Comparison of ENCODE assay signal across 10 mouse cellular contexts in genomic region chr6:128088746-128089523, GRCm38 (mm10). TPM values are rescaled to one million over a fixed set of nuclear protein-coding genes. Genes with fewer than 3 reads are reported as not detected.
DNase-seq lines count a peak whose midpoint lies in the region; ATAC-seq lines count a peak whose summit lies in the region.
"Had no signal": no experiment of that assay in that cellular context is flagged by ENCODE, and none has a peak within 500 bp of the region (broad histone marks: within the 10 kb centered on the region; RNA-seq: fewer than 3 reads in every experiment).

No protein-coding gene starts in this region.

- WGBS in heart, embryonic 12.5 days = 64% methylated on average over 8 of the region's 8 CpGs
- 88% methylated on average over 8 of the region's 8 CpGs for WGBS in hindbrain, embryonic 16.5 days

- H3K27me3 ChIP-seq in heart, embryonic 12.5 days (replicated peaks) = no peaks in the 10 kb centered on the region
- no peaks in the 10 kb centered on the region for H3K27me3 ChIP-seq in hindbrain, embryonic 16.5 days (replicated peaks; ENCODE audit: control insufficient read depth, insufficient read depth, low read length)
- H3K27me3 ChIP-seq: neural tube, embryonic 12.5 days had no signal

- no peaks in the 10 kb centered on the region for H3K36me3 ChIP-seq in heart, embryonic 12.5 days
- H3K36me3 ChIP-seq in hindbrain, embryonic 16.5 days (ENCODE audit: control insufficient read depth, insufficient read depth, low read length) = no peaks in the 10 kb centered on the region
- H3K36me3 ChIP-seq: neural tube, embryonic 12.5 days had no signal

- peaks cover 79% of the 10 kb centered on the region for H3K4me1 ChIP-seq in heart, embryonic 12.5 days (replicated peaks)
- H3K4me1 ChIP-seq in hindbrain, embryonic 16.5 days (ENCODE audit: control insufficient read depth, insufficient read depth, low read depth, low read length) = peaks cover 25% of the 10 kb centered on the region

- H3K4me2 ChIP-seq in heart, embryonic 12.5 days = no peak overlapping the region
- no peak overlapping the region for H3K4me2 ChIP-seq in hindbrain, embryonic 16.5 days (ENCODE audit: low read length)
- H3K4me2 ChIP-seq: neural tube, embryonic 12.5 days had no signal

- no peaks in the 10 kb centered on the region for H3K9me3 ChIP-seq in heart, embryonic 12.5 days (replicated peaks)
- H3K9me3 ChIP-seq in hindbrain, embryonic 16.5 days (ENCODE audit: control insufficient read depth, low read length) = no peaks in the 10 kb centered on the region
- H3K9me3 ChIP-seq: neural tube, embryonic 12.5 days had no signal

- no peak overlapping the region for H3K4me3 ChIP-seq in heart, embryonic 12.5 days
- H3K4me3 ChIP-seq in hindbrain, embryonic 16.5 days (ENCODE audit: low read length) = no peak overlapping the region
- H3K4me3 ChIP-seq: neural tube, embryonic 12.5 days had no signal

- peak overlapping the region; percentile 48; the same call in 1 of the 2 replicates for H3K9ac ChIP-seq in heart, embryonic 12.5 days
- no peak overlapping the region for H3K9ac ChIP-seq in hindbrain, embryonic 16.5 days (ENCODE audit: low read depth, low read length)
- H3K9ac ChIP-seq: neural tube, embryonic 12.5 days had no signal

- 0 out of 2 replicates have a peak, but pooled peaks have one; percentile 13 for ATAC-seq in heart, embryonic 12.5 days (ENCODE audit: insufficient number of reproducible peaks, low FRiP score)
- ATAC-seq in hindbrain, embryonic 16.5 days = no peak

- H3K27ac ChIP-seq in heart, embryonic 12.5 days (ENCODE audit: poor library complexity, severe bottlenecking) = 0 out of 2 replicates have a peak overlapping the region, but pooled peaks have one; percentile 12
- peak overlapping the region; percentile 18; the same call in 1 of the 2 replicates for H3K27ac ChIP-seq in hindbrain, embryonic 16.5 days (ENCODE audit: low read depth, low read length)
- H3K27ac ChIP-seq: neural tube, embryonic 12.5 days had no signal

- DNase-seq in heart, postnatal 4 days = no peak
- DNase-seq in 3T3-L1 (ENCODE audit: low read depth, low spot score) = peak; percentile 44
- DNase-seq in embryo, embryonic 10 days (ENCODE audit: low spot score) = peak; percentile 70
- DNase-seq in Muller cell, postnatal 12 days (ENCODE audit: inconsistent ontology term) = no peak
- DNase-seq in retina, embryonic 14.5 days (ENCODE audit: low spot score) = no peak
- DNase-seq in gastrocnemius, adult 18-20 months (ENCODE audit: low spot score) = no peak
- DNase-seq: kidney, adult 8-10 months had no signal

RNA-seq across cellular contexts. Expression of gene Tspan9, which starts 54.5 kb away (rescaled TPM):
- polyA plus RNA-seq in heart, embryonic 12.5 days (2016; fragmentation: Nextera tagmentation; extraction: Ambion mirVana) = 172 and 183 TPM in 2 replicates
- 100 to 1,000 TPM; 216 TPM for total RNA-seq in heart, postnatal 4 days (2021)
- polyA plus RNA-seq in hindbrain, embryonic 16.5 days (2015; fragmentation: Nextera tagmentation; extraction: Ambion mirVana) = 62.6 and 66.8 TPM in 2 replicates
- total RNA-seq in gastrocnemius, adult 18-20 months (2021) = 10 to 100 TPM; 31.2 to 47.6 TPM

Comparison
In these comparisons a context has a peak if more than half of its experiments do, and no peak if none do; other contexts are left out.
1. DNase-seq: peak in 3T3-L1 (single experiment) and embryo, embryonic 10 days (single experiment); none in heart, postnatal 4 days (single experiment), Muller cell, postnatal 12 days (single experiment), retina, embryonic 14.5 days (single experiment) and gastrocnemius, adult 18-20 months (single experiment).
2. RNA of gene Tspan9, which starts 54.5 kb away (total RNA-seq): 216 TPM in heart, postnatal 4 days; 31.2 to 47.6 TPM in gastrocnemius, adult 18-20 months; every median in the first group is over 4 times any median in the second.